Mouse (Mus musculus) liver, embryonic 13.5 days (tissue): ENCODE results near the gene Gm20696. TPM values are rescaled to one million over a fixed set of nuclear protein-coding genes. Genes with fewer than 3 reads are reported as not detected.

Experiments
- ATAC-seq: fragments of 200-750 bp; cut with Nextera tagmentation; 2 replicates; pipeline ENCODE4 v1.8.0; 2017; ENCODE audit warnings: low read depth, mild to moderate bottlenecking, moderate number of reproducible peaks, moderate library complexity
- DNase-seq: peaks from one replicate; pipeline ENCODE4 v3.0.0; 2022
- H3K27ac ChIP-seq: fragments of 300-500 bp; sonication (generic); 2 replicates; pipeline ENCODE4 v1.5.1; 2015; ENCODE audit warnings: moderate library complexity, mild to moderate bottlenecking, inconsistent platforms
- H3K27me3 ChIP-seq: fragments of 300-500 bp; sonication (generic); 2 replicates; pipeline ENCODE4 v1.6.1; 2015; ENCODE audit warnings: mild to moderate bottlenecking, inconsistent platforms
- H3K36me3 ChIP-seq: fragments of 300-500 bp; sonication (generic); 2 replicates; pipeline ENCODE4 v1.6.1; 2015; ENCODE audit warnings: mild to moderate bottlenecking, inconsistent platforms
- H3K4me1 ChIP-seq: fragments of 300-500 bp; sonication (generic); replicated peaks from 2 replicates; pipeline ENCODE4 v1.6.1; 2015; ENCODE audit warnings: inconsistent platforms
- H3K4me2 ChIP-seq: fragments of 300-500 bp; sonication (generic); 2 replicates; pipeline ENCODE4 v1.6.1; 2015; ENCODE audit warnings: inconsistent platforms, mild to moderate bottlenecking, moderate library complexity
- H3K4me3 ChIP-seq: fragments of 300-500 bp; sonication (generic); replicated peaks from 2 replicates; pipeline ENCODE4 v1.5.1; 2015; ENCODE audit warnings: mild to moderate bottlenecking, inconsistent platforms
- H3K9ac ChIP-seq: fragments of 300-500 bp; sonication (generic); 2 replicates; pipeline ENCODE4 v1.6.1; 2015; ENCODE audit warnings: mild to moderate bottlenecking, inconsistent platforms
- H3K9me3 ChIP-seq: fragments of 300-500 bp; sonication (generic); replicated peaks from 2 replicates; pipeline ENCODE4 v1.6.1; 2016; ENCODE audit warnings: inconsistent platforms
- WGBS: fragments of 180-500 bp; shearing (Covaris S2); methylation state at CpG from one replicate; pipeline ENCODE4 v1.1.7; 2015; ENCODE audit not compliant: insufficient replicate concordance; 5-methylcytosine and 5-hydroxymethylcytosine counted together
- polyA plus RNA-seq: library from polyadenylated mRNA; unstranded; fragments of >200 nt; fragmentation: Nextera tagmentation; extraction: Ambion mirVana; gene quantifications from 2 replicates; pipeline ENCODE4 v1.2.1, GENCODE M21; 2015

Gene Gm20696
- polyA plus RNA-seq, 1 experiment from 2014 or later: 0.58 TPM

- H3K27ac ChIP-seq: no peak overlapping the region
- no peak overlapping the region for H3K4me3 ChIP-seq
- H3K36me3 ChIP-seq: no peaks in the 10 kb centered on the region
- DNase-seq (no peak), ATAC-seq (no peak)
- H3K9ac ChIP-seq: no peak overlapping the region
- no peak overlapping the region for H3K4me2 ChIP-seq
- H3K9me3 ChIP-seq: peaks cover 6% of the 10 kb centered on the region; the same call in 1 of the 2 replicates
- 56% methylated on average over 8 of the region's 8 CpGs for whole genome bisulfite sequencing
- H3K4me1 ChIP-seq: peaks cover 16% of the 10 kb centered on the region
- peaks cover 18% of the 10 kb centered on the region for H3K27me3 ChIP-seq
These were observed 141.2 kb downstream of the Gm20696 start for GRCm38 (mm10) chr6:99525351-99525750.

- Histone ChIP-seq H3K4me1 (peaks cover 16% of the 10 kb centered on the region), H3K4me3 (peak overlapping the region; percentile 81), H3K27me3 (peaks cover 25% of the 10 kb centered on the region), H3K27ac (peak overlapping the region; percentile 93), H3K9me3 (peaks cover 6% of the 10 kb centered on the region; the same call in 1 of the 2 replicates), H3K4me2 (peak overlapping the region; percentile 91), H3K36me3 (no peaks in the 10 kb centered on the region), H3K9ac (peak overlapping the region; percentile 85)
- no peak for DNase-seq
- 33% methylated on average over 10 of the region's 10 CpGs for WGBS
- no peak for ATAC-seq
These were observed 142.8 kb downstream of the Gm20696 start for GRCm38 (mm10) chr6:99523679-99524370.

GRCm38 (mm10) chr6:99523109-99523632, 143.4 kb downstream of the Gm20696 start:
- Histone ChIP-seq H3K4me3 (peak overlapping the region; percentile 81), H3K4me1 (peaks cover 16% of the 10 kb centered on the region), H3K27me3 (peaks cover 25% of the 10 kb centered on the region), H3K9ac (peak overlapping the region; percentile 85), H3K4me2 (peak overlapping the region; percentile 91), H3K36me3 (no peaks in the 10 kb centered on the region), H3K9me3 (peaks cover 6% of the 10 kb centered on the region; the same call in 1 of the 2 replicates), H3K27ac (peak overlapping the region; percentile 93)
- under 1% methylated on average over 22 of the region's 22 CpGs for WGBS
- peak; percentile 44 for DNase-seq
- ATAC-seq: peak; percentile 65

GRCm38 (mm10) chr6:99522359-99523108, 144.1 kb downstream of the Gm20696 start, which contains the start of gene Foxp1:
TSS of gene Foxp1 (minus strand) at chr6:99522721.
- Histone ChIP-seq H3K4me3 (peak within 1 kb of the TSS; percentile 81), H3K27ac (peak within 1 kb of the TSS; percentile 93), H3K36me3 (no peaks in the 10 kb centered on the region), H3K4me1 (peaks cover 16% of the 10 kb centered on the region), H3K4me2 (peak within 1 kb of the TSS; percentile 91), H3K9ac (peak within 1 kb of the TSS; percentile 85), H3K27me3 (peaks cover 25% of the 10 kb centered on the region), H3K9me3 (peaks cover 6% of the 10 kb centered on the region; the same call in 1 of the 2 replicates)
- peak; percentile 54 for DNase-seq
- ATAC-seq: peak; percentile 45
- 1% methylated on average over 71 of the region's 72 CpGs for WGBS

- Histone ChIP-seq H3K4me1 (peaks cover 16% of the 10 kb centered on the region), H3K4me3 (peak overlapping the region; percentile 81), H3K27me3 (peaks cover 25% of the 10 kb centered on the region), H3K9ac (peak overlapping the region; percentile 85), H3K36me3 (no peaks in the 10 kb centered on the region), H3K4me2 (peak overlapping the region; percentile 91), H3K27ac (peak overlapping the region; percentile 93), H3K9me3 (no peaks in the 10 kb centered on the region)
- under 1% methylated on average over 64 of the region's 64 CpGs for WGBS
- peak; percentile 18 for DNase-seq
- ATAC-seq: peak; percentile 45
These were observed 144.8 kb downstream of the Gm20696 start for GRCm38 (mm10) chr6:99521641-99522358.

GRCm38 (mm10) chr6:99521038-99521640, 145.5 kb downstream of the Gm20696 start:
- Histone ChIP-seq H3K27ac (peak overlapping the region; percentile 93), H3K4me2 (peak overlapping the region; percentile 91), H3K9me3 (no peaks in the 10 kb centered on the region), H3K9ac (peak overlapping the region; percentile 85), H3K4me3 (peak overlapping the region; percentile 81), H3K4me1 (peaks cover 16% of the 10 kb centered on the region), H3K27me3 (peaks cover 25% of the 10 kb centered on the region), H3K36me3 (peaks cover 3% of the 10 kb centered on the region; the same call in 1 of the 2 replicates)
- WGBS: under 1% methylated on average over 54 of the region's 54 CpGs
- ATAC-seq: peak; percentile 57
- peak; percentile 19 for DNase-seq

GRCm38 (mm10) chr6:99520676-99521037, 145.9 kb downstream of the Gm20696 start:
- Histone ChIP-seq H3K27ac (peak overlapping the region; percentile 53; the same call in 1 of the 2 replicates), H3K4me2 (peak overlapping the region; percentile 91), H3K27me3 (peaks cover 25% of the 10 kb centered on the region), H3K36me3 (peaks cover 3% of the 10 kb centered on the region; the same call in 1 of the 2 replicates), H3K9me3 (no peaks in the 10 kb centered on the region), H3K4me1 (peaks cover 16% of the 10 kb centered on the region), H3K4me3 (peak overlapping the region; percentile 81), H3K9ac (peak overlapping the region; percentile 85)
- ATAC-seq (no peak), DNase-seq (no peak)
- WGBS: under 1% methylated on average over 27 of the region's 27 CpGs

- Histone ChIP-seq H3K4me2 (peak overlapping the region; percentile 91), H3K9me3 (no peaks in the 10 kb centered on the region), H3K27me3 (peaks cover 25% of the 10 kb centered on the region), H3K4me1 (peaks cover 16% of the 10 kb centered on the region), H3K9ac (peak overlapping the region; percentile 85), H3K4me3 (peak overlapping the region; percentile 81), H3K27ac (peak overlapping the region; percentile 53; the same call in 1 of the 2 replicates), H3K36me3 (peaks cover 3% of the 10 kb centered on the region; the same call in 1 of the 2 replicates)
- DNase-seq (no peak), ATAC-seq (no peak)
- 10% methylated on average over 38 of the region's 38 CpGs for WGBS
These were observed 146.6 kb downstream of the Gm20696 start for GRCm38 (mm10) chr6:99519806-99520675.

GRCm38 (mm10) chr6:99519052-99519451, 147.5 kb downstream of the Gm20696 start:
- Histone ChIP-seq H3K27me3 (peaks cover 25% of the 10 kb centered on the region), H3K9ac (no peak overlapping the region), H3K9me3 (no peaks in the 10 kb centered on the region), H3K36me3 (peaks cover 3% of the 10 kb centered on the region; the same call in 1 of the 2 replicates), H3K4me1 (peaks cover 15% of the 10 kb centered on the region), H3K4me3 (0 out of 2 replicates have a peak overlapping the region, but pooled peaks have one; percentile 81), H3K27ac (no peak overlapping the region), H3K4me2 (peak overlapping the region; percentile 91; the same call in 1 of the 2 replicates)
- ATAC-seq (no peak), DNase-seq (no peak)
- 49% methylated on average over 4 of the region's 4 CpGs for WGBS
